Mouse (Mus musculus) heart, embryonic 11.5 days (tissue): ENCODE results near the gene Adh5. TPM values are rescaled to one million over a fixed set of nuclear protein-coding genes. Genes with fewer than 3 reads are reported as not detected.

Source experiments
- ATAC-seq: fragments of 200-750 bp; cut with Nextera tagmentation; replicated peaks from 2 replicates; pipeline ENCODE4 v1.8.0; 2017; ENCODE audit warnings: moderate library complexity; ENCODE audit not compliant: insufficient number of reproducible peaks, low FRiP score, low TSS enrichment
- H3K27ac ChIP-seq: fragments of 300-500 bp; sonication (generic); 2 replicates; pipeline ENCODE4 v1.5.1; 2014; ENCODE audit warnings: mild to moderate bottlenecking, low read depth, low read length
- H3K27me3 ChIP-seq: fragments of 300-500 bp; sonication (generic); 2 replicates; pipeline ENCODE4 v1.6.1; 2014; ENCODE audit warnings: mild to moderate bottlenecking, low read length, mixed read lengths; ENCODE audit not compliant: control insufficient read depth, insufficient read depth
- H3K36me3 ChIP-seq: fragments of 300-500 bp; sonication (generic); 2 replicates; pipeline ENCODE4 v1.6.1; 2014; ENCODE audit warnings: mild to moderate bottlenecking, low read length, moderate library complexity, mixed read lengths; ENCODE audit not compliant: control insufficient read depth, insufficient read depth
- H3K4me1 ChIP-seq: fragments of 300-500 bp; sonication (generic); 2 replicates; pipeline ENCODE4 v1.6.1; 2014; ENCODE audit warnings: low read length; ENCODE audit not compliant: control insufficient read depth, insufficient read depth
- H3K4me2 ChIP-seq: fragments of 300-500 bp; sonication (generic); 2 replicates; pipeline ENCODE4 v1.6.1; 2014; ENCODE audit warnings: mild to moderate bottlenecking, moderate library complexity
- H3K4me3 ChIP-seq: fragments of 300-500 bp; sonication (generic); 2 replicates; pipeline ENCODE4 v1.5.1; 2014; ENCODE audit warnings: low read depth, low read length
- H3K9ac ChIP-seq: fragments of 300-500 bp; sonication (generic); 2 replicates; pipeline ENCODE4 v1.6.1; 2014; ENCODE audit warnings: mild to moderate bottlenecking, low read depth, low read length, moderate library complexity
- H3K9me3 ChIP-seq: fragments of 300-500 bp; sonication (generic); replicated peaks from 2 replicates; pipeline ENCODE4 v1.6.1; 2016; ENCODE audit warnings: low read length; ENCODE audit not compliant: control insufficient read depth
- WGBS: fragments of 180-500 bp; shearing (Covaris S2); extraction: QIAGEN DNeasy Blood & Tissue Kit; methylation state at CpG from one replicate; pipeline ENCODE4 v1.1.7; 2014; ENCODE audit not compliant: insufficient replicate concordance; 5-methylcytosine and 5-hydroxymethylcytosine counted together
- polyA plus RNA-seq: library from polyadenylated mRNA; unstranded; fragments of >200 nt; fragmentation: Nextera tagmentation; extraction: Ambion mirVana; gene quantifications from 2 replicates; pipeline ENCODE4 v1.2.1, GENCODE M21; 2014

Adh5 gene
- polyA plus RNA-seq, 1 experiment from 2014 or later, result 166 TPM

DNA sequence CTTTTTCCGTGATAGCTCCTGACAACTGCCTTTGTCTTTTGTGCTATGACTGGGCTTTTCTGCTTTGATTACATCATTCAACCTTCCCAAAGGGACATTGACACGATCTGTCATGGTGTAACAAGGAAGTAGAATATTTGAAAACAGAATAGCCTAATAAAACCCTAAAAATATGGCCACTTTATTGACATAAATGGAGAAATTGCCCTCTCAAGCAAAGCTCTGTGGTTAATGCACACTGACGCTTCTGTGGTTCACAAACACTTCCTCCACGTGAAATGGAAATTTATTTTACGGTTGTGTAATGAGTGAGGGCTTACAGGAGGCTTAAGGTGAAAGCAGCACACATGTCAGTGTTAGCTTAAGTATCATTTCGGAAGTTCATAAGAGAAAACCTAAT lies 23.5 kb upstream of the Adh5 start:
- WGBS, result 75% methylated on average over 6 of the region's 6 CpGs

DNA sequence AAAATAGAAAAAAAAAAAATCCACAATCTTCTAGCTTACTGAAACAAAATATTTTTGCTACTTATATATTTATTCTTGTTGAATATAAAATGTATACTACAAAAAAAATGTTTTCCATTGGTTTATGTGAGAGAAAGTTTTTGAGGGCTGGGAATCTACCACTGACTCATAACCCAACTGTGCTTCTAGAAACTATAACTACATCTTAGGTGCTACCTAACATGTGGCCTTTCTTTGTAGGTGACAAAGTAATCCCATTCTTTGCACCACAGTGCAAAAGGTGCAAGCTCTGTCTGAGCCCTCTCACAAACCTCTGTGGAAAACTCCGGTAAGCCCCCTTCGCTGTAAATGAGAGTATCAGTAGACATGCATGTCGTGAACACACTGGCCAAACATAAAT lies 22.5 kb upstream of the Adh5 start:
- no peak for ATAC-seq
- WGBS, result 92% methylated on average over 3 of the region's 3 CpGs

More for the DNA sequence above, 23.5 kb upstream of the Adh5 start:
- no peak for ATAC-seq
- Histone ChIP-seq H3K4me2 (no peak overlapping the region), H3K9me3 (no peaks in the 10 kb centered on the region), H3K4me3 (no peak overlapping the region), H3K9ac (no peak overlapping the region), H3K36me3 (no peaks in the 10 kb centered on the region), H3K27ac (no peak overlapping the region), H3K27me3 (no peaks in the 10 kb centered on the region), H3K4me1 (no peaks in the 10 kb centered on the region)

DNA sequence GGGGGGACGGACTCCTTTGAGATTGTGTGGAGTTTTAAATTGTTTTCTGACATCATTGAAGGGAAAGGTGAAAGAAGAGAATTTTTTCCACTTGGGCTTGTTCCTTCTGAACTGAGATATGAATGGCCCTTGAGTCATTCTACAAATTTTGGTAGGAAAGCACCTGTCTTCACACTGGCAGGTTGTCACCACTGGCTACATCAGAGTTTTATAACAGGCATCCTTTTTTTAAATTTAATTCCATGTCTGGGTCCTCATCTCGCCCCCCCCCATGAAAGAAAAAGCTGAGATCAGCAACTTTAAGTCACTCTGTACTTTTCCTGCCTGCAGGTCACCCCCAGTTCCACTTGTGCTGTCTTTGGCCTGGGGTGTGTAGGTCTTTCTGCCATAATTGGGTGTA lies 19.2 kb upstream of the Adh5 start:
- H3K36me3 ChIP-seq, result no peaks in the 10 kb centered on the region
- H3K27me3 ChIP-seq, result no peaks in the 10 kb centered on the region
- H3K4me2 ChIP-seq, result no peak overlapping the region
- H3K27ac ChIP-seq, result no peak overlapping the region
- no peak overlapping the region for H3K9ac ChIP-seq
- no peak overlapping the region for H3K4me3 ChIP-seq
- no peak for ATAC-seq
- 66% methylated on average over 2 of the region's 2 CpGs for WGBS
- H3K4me1 ChIP-seq, result no peaks in the 10 kb centered on the region
- H3K9me3 ChIP-seq, result no peaks in the 10 kb centered on the region

More for the DNA sequence above, 22.5 kb upstream of the Adh5 start:
- Histone ChIP-seq H3K4me3 (no peak overlapping the region), H3K27ac (no peak overlapping the region), H3K27me3 (no peaks in the 10 kb centered on the region), H3K4me1 (no peaks in the 10 kb centered on the region), H3K4me2 (no peak overlapping the region), H3K36me3 (no peaks in the 10 kb centered on the region), H3K9me3 (no peaks in the 10 kb centered on the region), H3K9ac (no peak overlapping the region)

DNA sequence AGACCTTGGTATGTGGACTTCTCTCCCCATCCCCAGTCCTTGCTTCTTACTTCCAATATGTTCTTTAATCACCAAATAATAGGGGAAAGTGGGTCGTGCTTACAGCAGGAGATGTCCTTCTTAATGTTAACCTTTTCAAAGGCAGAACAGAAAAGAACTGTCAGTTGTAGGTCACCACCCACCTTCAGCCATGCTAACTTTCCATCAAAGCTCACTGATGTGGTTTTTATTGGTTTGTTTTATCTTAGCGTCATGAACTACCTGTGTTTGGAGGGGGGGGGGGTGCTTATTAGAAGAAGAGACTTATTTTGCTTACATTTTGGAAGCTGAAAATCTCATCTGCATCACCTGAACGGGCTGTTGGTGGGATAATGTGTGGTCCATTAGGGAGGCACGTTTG lies 18.6 kb upstream of the Adh5 start:
- no peak for ATAC-seq
- H3K27me3 ChIP-seq, result no peaks in the 10 kb centered on the region

DNA sequence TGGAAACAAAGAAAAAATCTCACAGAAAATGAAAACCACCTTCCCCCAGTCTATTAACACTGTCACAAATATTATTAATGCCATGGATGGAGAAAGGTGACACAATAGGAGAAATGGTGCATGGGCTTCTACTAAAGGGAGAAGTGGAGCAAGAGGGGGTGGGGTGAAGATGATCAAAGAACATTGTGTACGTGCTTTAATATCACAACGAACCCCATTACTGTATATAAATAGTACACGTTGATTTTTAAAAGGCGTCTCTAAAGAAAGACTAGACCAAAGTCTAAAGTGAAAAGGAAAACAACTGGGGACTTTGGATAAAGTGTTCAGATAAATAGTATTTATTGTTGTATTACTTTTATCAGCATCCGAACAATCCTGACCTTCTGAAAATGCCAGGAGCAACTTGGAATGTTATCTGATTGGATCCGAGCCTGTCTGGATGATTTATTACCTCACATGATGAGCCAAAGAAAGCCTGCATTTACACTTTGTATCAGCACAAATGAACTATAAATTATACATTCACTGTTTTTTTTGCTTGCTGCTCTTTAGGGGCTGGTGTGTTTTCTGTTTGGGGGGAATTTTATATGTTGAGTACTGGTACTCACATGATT lies 12.4 kb upstream of the Adh5 start:
- 61% methylated on average over 6 of the region's 6 CpGs for WGBS
- no peak for ATAC-seq

More for the DNA sequence above, 18.6 kb upstream of the Adh5 start:
- Histone ChIP-seq H3K4me2 (no peak overlapping the region), H3K36me3 (no peaks in the 10 kb centered on the region), H3K9ac (no peak overlapping the region), H3K9me3 (no peaks in the 10 kb centered on the region), H3K27ac (no peak overlapping the region), H3K4me3 (no peak overlapping the region), H3K4me1 (no peaks in the 10 kb centered on the region)
- WGBS, result 63% methylated on average over 4 of the region's 4 CpGs

DNA sequence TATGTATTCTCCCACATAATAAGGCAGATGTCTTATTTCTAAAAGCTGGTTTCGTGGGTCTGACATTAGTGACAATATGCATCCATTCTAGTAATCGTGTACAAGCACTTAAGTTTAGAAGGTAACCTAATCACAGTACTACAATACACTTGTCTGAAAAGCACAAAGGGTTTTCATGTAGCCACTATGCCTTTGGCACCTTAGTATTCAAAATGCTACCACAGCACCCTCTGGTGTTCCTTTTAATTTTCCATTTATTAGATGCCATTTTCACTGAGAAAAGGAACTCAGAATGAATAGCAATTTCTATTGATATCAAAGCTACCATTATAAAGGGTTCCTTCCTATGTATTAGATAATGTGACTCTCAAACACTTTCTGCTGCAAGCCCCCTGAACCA lies 11.1 kb upstream of the Adh5 start:
- ATAC-seq, result no peak
- no peaks in the 10 kb centered on the region for H3K4me1 ChIP-seq
- no peak overlapping the region for H3K27ac ChIP-seq
- H3K4me3 ChIP-seq, result no peak overlapping the region
- H3K36me3 ChIP-seq, result no peaks in the 10 kb centered on the region
- no peak overlapping the region for H3K9ac ChIP-seq
- H3K9me3 ChIP-seq, result 0 out of 2 replicates have a peak, but pooled peaks cover 3% of the 10 kb centered on the region
- no peaks in the 10 kb centered on the region for H3K27me3 ChIP-seq
- no peak overlapping the region for H3K4me2 ChIP-seq
- WGBS, result 68% methylated on average over 2 of the region's 2 CpGs

More for the DNA sequence above, 12.4 kb upstream of the Adh5 start:
- H3K27me3 ChIP-seq, result no peaks in the 10 kb centered on the region
- no peak overlapping the region for H3K27ac ChIP-seq
- H3K9me3 ChIP-seq, result no peaks in the 10 kb centered on the region
- H3K36me3 ChIP-seq, result no peaks in the 10 kb centered on the region
- H3K4me3 ChIP-seq, result no peak overlapping the region
- H3K4me1 ChIP-seq, result no peaks in the 10 kb centered on the region
- no peak overlapping the region for H3K4me2 ChIP-seq
- no peak overlapping the region for H3K9ac ChIP-seq

DNA sequence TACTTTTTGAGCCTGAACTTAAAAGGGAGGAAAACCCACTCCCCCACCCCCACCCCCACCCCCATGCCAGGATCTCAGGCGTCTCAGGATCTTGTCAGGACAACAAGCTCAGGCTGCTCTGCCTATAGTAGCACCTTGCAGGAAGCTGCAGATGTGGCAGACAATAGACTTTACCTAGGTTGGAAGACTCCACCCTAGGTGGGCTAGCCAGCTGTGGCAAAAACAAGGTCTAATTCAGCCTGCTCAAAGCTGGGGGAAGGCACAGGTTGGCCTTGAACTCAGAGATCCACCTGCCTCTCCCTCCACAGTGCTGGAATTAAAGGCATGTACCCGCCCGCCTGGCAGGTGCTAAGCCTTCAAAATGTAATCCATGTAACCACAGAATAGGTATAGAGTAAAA lies 4.2 kb upstream of the Adh5 start:
- no peak for ATAC-seq
- H3K27ac ChIP-seq, result no peak overlapping the region
- H3K27me3 ChIP-seq, result no peaks in the 10 kb centered on the region
- H3K4me1 ChIP-seq, result peaks cover 2% of the 10 kb centered on the region; the same call in 1 of the 2 replicates
- H3K9ac ChIP-seq, result no peak overlapping the region
- H3K4me2 ChIP-seq, result no peak overlapping the region
- WGBS, result 85% methylated on average over 3 of the region's 3 CpGs
- 0 out of 2 replicates have a peak, but pooled peaks cover 3% of the 10 kb centered on the region for H3K9me3 ChIP-seq
- H3K36me3 ChIP-seq, result no peaks in the 10 kb centered on the region
- H3K4me3 ChIP-seq, result no peak overlapping the region

DNA sequence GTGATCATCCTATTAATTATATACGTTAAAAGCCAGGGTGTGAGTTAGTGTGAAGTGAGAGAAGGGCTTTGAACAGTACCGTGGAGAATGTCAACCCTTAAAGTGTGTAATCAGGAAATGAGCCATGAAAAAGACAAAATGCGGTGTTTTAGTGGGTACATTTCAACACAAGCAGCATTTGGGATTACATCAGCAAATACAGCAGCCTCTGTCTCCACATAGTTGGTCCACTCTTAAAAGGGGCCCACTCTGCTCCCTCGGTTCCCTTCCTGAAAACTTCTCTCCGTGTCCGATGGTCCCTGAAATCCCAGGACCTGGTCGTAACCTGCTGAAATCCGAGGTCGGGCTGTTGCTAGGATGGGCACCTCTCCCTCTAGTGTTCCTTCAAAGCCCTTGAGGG lies 690 bp upstream of the Adh5 start:
- Histone ChIP-seq H3K9me3 (no peaks in the 10 kb centered on the region), H3K27ac (peak overlapping the region; percentile 87), H3K4me1 (peaks cover 9% of the 10 kb centered on the region), H3K4me3 (peak overlapping the region; percentile 91), H3K9ac (peak overlapping the region; percentile 97), H3K4me2 (peak overlapping the region; percentile 80), H3K27me3 (no peaks in the 10 kb centered on the region), H3K36me3 (peaks cover 11% of the 10 kb centered on the region)
- 9% methylated on average over 9 of the region's 9 CpGs for WGBS
- ATAC-seq, result no peak

DNA sequence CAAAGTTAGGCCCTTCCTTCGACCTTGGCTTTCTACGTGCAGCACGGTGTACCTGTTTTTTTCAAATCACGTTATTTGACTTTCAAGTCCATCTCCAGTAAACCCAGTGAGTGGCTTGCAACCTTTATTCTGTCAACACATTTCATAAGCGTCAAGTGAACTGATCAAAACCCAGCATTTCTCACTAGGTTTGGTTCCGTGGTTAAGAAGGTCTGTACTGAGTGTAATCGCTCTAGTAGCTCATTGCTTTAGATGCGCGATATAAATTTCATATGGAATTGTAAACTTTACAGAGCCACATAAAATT lies 525 bp downstream of the Adh5 start:
- no peak for ATAC-seq
- Histone ChIP-seq H3K4me3 (peak overlapping the region; percentile 91), H3K27me3 (no peaks in the 10 kb centered on the region), H3K27ac (peak overlapping the region; percentile 87), H3K4me1 (peaks cover 18% of the 10 kb centered on the region), H3K9me3 (no peaks in the 10 kb centered on the region), H3K36me3 (peaks cover 11% of the 10 kb centered on the region), H3K4me2 (peak overlapping the region; percentile 80), H3K9ac (peak overlapping the region; percentile 97)
- WGBS, result 4% methylated on average over 9 of the region's 9 CpGs
